Mouse (Mus musculus) olfactory bulb, adult 2 months (tissue): ENCODE measurements around the gene Krt12. TPM values are rescaled to one million over a fixed set of nuclear protein-coding genes. Genes with fewer than 3 reads are reported as not detected.

Experiments
- H3K27ac ChIP-seq: fragments of 200-500 bp; 2 replicates; pipeline ENCODE4 v1.5.1; 2012; ENCODE audit warnings: low read depth, low read length; ENCODE audit not compliant: insufficient read depth
- H3K4me1 ChIP-seq: fragments of 200-500 bp; 2 replicates; pipeline ENCODE4 v1.6.1; 2012; ENCODE audit warnings: low read length; ENCODE audit not compliant: control insufficient read depth, insufficient read depth
- H3K4me3 ChIP-seq: fragments of 200-500 bp; 2 replicates; pipeline ENCODE4 v1.5.1; 2012; ENCODE audit warnings: mild to moderate bottlenecking, low read depth, low read length, moderate library complexity; ENCODE audit not compliant: insufficient read depth
- CTCF ChIP-seq: fragments of 200-500 bp; IDR thresholded peaks from 2 replicates; pipeline ENCODE4 v1.5.1; 2012; ENCODE audit warnings: low read depth, mild to moderate bottlenecking, low read length, moderate library complexity; ENCODE audit not compliant: insufficient read depth
- POLR2A ChIP-seq: fragments of 200-500 bp; IDR thresholded peaks from 2 replicates; pipeline ENCODE4 v1.6.1; 2012; ENCODE audit warnings: mild to moderate bottlenecking, low read depth, low read length, moderate library complexity; ENCODE audit not compliant: insufficient read depth
- WGBS: fragments of 180-500 bp; shearing (Covaris S2); methylation state at CpG from one replicate; pipeline ENCODE4 v1.1.7; 2018; 5-methylcytosine and 5-hydroxymethylcytosine counted together
- polyA plus RNA-seq: library from polyadenylated mRNA; stranded (reverse); fragments of >200 nt; gene quantifications from 2 replicates; pipeline ENCODE4 v1.2.4, GENCODE M21; 2012; ENCODE audit warnings: low replicate concordance; ENCODE audit not compliant: missing spikeins, insufficient read depth, insufficient read length

Gene Krt12
- polyA plus RNA-seq, result not detected in 2 replicates

DNA sequence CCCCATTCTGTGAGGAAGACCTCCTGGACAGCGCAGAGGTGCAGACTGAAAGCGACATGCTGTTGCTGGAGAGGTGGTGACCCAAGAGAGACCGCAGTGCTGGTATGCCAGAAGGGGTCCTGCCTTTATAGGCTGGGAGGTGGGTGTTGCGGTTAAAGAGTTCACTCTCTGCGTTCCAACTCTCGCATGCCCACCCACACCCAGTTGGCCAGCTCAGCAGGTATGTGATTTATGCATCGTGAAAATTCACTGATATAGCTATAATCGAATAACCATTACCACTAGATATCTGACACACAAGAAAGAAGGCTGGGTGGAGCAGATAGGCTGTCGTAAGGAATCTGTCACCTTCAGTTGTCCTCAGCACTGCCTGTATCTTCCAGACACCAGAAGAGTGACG is at the start of gene Krt12:
Gene Krt12, minus strand, starts transcription at position 101 of the 400 bp plus-strand sequence.
- 91% methylated on average over 10 of the region's 10 CpGs for WGBS
- Histone ChIP-seq H3K27ac (no peak within 1 kb of the TSS), H3K4me1 (peaks cover 23% of the 10 kb centered on the region), H3K4me3 (no peak within 1 kb of the TSS)
- TF ChIP-seq CTCF (no peak), POLR2A (no peak)

DNA sequence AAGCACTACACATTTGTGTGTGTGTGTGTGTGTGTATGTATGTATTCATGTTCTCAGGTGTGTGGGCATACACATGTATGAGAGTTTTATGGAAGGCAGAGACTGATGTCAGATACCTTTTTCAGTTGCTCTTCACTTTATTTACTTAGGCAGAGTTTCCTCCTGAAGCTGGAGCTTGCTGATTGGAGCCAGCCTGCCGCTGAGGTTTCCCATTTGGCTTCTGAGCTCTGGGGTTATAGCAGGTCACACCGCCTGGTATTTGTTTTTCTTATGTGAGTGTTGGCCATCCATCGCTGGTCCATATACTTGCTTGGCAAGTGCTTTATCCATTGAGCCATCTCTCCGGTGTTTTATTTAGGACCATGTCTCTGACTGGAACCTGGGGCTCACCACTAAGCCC is 47.2 kb upstream of the Krt12 start:
- peaks cover 3% of the 10 kb centered on the region for H3K4me1 ChIP-seq
- WGBS, result 91% methylated on average over 4 of the region's 4 CpGs
- H3K4me3 ChIP-seq, result no peak overlapping the region
- TF ChIP-seq POLR2A, result no peak
- TF ChIP-seq CTCF, result no peak
- no peak overlapping the region for H3K27ac ChIP-seq

DNA sequence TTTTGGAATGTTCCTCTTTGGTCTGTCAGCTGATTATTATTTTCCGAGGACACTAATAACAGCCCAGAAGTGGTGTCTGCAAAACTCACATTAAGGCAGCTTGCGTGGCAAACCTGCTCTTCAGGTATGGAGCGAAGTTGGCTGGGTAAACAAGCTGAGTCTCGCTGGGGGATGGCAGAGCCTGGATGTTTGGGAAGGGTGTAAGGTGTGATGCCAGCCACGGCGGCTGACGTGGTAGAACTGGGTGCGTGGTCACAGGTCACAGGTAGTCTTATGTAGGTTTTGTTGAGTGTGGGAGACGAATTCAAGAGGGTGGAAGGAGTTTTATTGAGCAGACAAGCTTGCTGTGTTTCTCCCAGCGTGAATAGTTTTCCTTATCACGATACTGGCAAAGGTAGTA is 46.5 kb upstream of the Krt12 start:
- H3K4me3 ChIP-seq, result no peak overlapping the region
- H3K27ac ChIP-seq, result no peak overlapping the region
- no peak for TF ChIP-seq POLR2A
- no peak for TF ChIP-seq CTCF
- 61% methylated on average over 11 of the region's 11 CpGs for WGBS
- peaks cover 3% of the 10 kb centered on the region for H3K4me1 ChIP-seq

DNA sequence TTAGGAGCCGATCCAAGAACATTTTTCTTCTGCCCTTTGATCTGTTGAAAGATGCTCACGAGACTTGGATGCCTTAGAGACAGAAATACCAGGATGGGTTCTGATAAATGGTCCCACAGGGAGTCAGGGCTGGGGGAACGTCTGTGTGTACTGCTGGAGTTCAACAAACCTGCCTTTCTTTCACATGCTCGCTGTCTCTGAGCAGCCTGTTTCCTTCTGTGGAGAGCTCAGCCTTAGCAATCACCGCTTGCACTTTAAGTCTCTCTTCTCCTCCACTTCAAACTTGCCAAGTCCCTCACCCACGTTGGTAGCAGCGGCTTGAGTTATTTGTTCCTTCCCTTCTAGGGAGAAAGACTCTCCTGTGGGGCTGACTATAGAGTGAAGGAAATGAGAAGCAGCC is 44.3 kb upstream of the Krt12 start:
- no peak overlapping the region for H3K4me3 ChIP-seq
- WGBS, result 43% methylated on average over 7 of the region's 7 CpGs
- no peak overlapping the region for H3K27ac ChIP-seq
- TF ChIP-seq POLR2A, result no peak
- no peak for TF ChIP-seq CTCF
- peaks cover 3% of the 10 kb centered on the region for H3K4me1 ChIP-seq

DNA sequence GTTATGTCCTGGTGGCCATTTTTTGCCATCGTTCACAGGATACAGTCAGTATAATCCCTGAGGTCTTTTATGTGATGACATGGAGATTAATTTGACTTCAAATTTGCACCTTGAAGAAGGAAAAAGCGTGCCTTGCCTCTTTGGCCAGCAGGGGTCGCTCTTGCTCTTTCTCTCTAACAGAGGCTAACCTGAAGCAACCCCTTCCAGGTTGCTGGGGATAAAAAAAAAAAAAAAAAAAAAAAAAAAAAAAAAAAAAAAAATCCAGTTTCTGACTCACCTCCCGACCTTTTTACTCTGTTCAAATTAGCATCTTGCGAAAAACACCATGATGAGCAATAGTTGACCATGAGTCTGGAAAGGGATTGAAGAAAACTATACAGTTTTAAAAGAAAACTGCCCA is 42.8 kb upstream of the Krt12 start:
- H3K4me3 ChIP-seq, result no peak overlapping the region
- H3K27ac ChIP-seq, result no peak overlapping the region
- TF ChIP-seq CTCF (peak; percentile 51), POLR2A (no peak)
- 4% methylated on average over 5 of the region's 5 CpGs for WGBS
- peaks cover 3% of the 10 kb centered on the region for H3K4me1 ChIP-seq

DNA sequence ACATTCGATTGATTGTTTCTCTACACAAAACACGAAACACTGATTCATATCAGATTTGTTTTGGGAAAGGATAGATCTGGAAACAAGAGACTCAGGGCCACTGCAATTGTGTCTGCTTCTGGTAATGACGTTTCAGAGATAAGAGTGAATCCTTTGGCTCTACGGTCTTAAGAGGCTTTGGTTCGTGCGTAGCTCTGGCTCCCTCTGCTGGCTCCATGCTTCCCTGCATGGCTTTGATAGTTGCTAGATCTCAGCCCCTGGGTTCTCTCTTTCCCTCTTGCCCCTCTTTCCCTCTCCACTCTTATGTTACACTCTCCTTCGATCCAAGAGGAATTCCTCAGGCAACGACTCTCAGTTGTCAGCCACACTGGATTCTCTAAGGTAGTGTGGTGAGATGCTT is 41.1 kb upstream of the Krt12 start:
- H3K4me3 ChIP-seq, result no peak overlapping the region
- H3K4me1 ChIP-seq, result no peaks in the 10 kb centered on the region
- TF ChIP-seq CTCF (peak; percentile 63), POLR2A (no peak)
- WGBS, result 11% methylated on average over 8 of the region's 8 CpGs
- no peak overlapping the region for H3K27ac ChIP-seq

DNA sequence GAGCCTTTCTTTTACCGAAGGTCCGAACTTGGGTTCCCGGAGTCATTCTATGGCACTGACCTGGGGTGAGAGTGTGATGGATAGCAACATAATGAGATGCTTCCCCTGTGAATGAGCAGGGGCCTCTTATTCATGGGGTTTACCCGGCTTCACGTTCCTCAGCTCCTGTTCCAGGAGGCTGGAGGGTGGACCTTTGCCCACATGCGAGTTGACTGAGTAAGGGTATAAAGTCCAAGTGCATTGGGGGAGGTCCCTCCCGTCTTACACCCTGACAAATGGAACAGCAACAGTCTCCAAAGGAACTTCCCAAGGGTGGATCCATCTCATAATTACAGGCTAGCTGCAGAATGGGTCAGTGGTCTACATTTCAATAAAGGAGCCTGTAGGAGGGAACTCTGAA is 39.7 kb upstream of the Krt12 start:
- TF ChIP-seq POLR2A (no peak), CTCF (no peak)
- 77% methylated on average over 7 of the region's 7 CpGs for WGBS
- H3K4me3 ChIP-seq, result no peak overlapping the region
- no peaks in the 10 kb centered on the region for H3K4me1 ChIP-seq
- no peak overlapping the region for H3K27ac ChIP-seq

DNA sequence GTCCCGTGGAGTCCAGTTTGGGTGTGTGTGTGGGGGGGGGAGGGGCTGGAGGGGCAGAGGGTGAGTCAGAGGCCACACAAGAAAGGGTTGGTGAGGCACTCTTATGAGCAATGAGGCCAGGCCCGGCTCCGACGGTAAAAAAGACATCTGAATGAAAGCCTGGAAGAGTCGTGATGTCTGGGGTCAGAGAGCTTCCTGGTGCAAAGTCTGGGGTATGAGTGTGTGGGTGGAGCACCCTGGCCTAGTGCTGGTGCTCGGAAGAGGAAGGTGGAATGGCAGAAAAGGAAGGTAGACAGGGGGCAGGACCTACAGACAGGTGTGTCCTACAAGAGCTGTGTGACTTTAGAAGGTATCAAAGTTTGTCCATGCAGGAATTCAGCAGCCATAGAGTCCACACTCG is 36.8 kb upstream of the Krt12 start:
- no peak overlapping the region for H3K4me3 ChIP-seq
- no peaks in the 10 kb centered on the region for H3K4me1 ChIP-seq
- WGBS, result 76% methylated on average over 7 of the region's 7 CpGs
- no peak for TF ChIP-seq POLR2A
- TF ChIP-seq CTCF, result no peak
- H3K27ac ChIP-seq, result no peak overlapping the region

DNA sequence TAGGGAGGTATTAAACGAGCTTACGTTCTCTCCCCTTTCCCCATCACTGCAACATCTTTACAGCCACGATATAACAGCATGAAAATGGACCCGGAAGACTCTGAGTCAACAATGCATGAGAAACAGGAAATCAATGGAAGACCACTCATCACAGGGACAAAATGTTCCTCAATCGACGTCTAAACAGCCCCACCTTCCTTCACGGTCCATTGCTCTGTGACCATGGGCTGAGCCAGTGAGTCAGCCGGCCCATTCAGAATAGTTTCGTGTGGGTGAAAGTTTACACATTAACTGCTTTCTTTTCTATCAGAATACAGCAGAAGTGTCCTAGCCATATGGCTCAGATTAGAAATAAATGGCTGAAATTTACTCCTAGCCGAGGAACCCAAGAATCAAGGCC is 32.7 kb upstream of the Krt12 start:
- Histone ChIP-seq H3K4me3 (no peak overlapping the region), H3K4me1 (no peaks in the 10 kb centered on the region), H3K27ac (no peak overlapping the region)
- no peak for TF ChIP-seq POLR2A
- TF ChIP-seq CTCF, result no peak
- 60% methylated on average over 10 of the region's 10 CpGs for WGBS

DNA sequence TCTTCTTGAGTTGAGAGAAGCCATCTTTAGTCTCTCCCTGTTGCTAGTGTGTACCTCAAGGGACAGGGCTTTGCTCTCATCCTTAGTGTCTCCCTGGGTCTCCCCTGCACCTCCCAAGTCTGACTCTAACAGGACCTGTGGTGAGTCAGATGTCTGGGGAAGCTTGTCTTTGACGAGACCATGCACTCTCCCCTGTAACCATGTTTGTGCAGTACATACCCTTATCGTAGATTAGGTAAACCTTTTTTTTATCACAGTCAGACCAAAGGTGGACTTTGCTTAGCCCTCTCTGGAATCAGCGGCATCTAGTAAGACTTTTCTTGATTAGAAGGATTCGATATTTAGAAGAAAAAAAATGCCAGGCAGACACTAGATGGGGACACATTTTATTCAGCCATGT is 32.0 kb upstream of the Krt12 start:
- H3K4me1 ChIP-seq, result no peaks in the 10 kb centered on the region
- TF ChIP-seq POLR2A, result no peak
- TF ChIP-seq CTCF, result no peak
- H3K27ac ChIP-seq, result no peak overlapping the region
- 91% methylated on average over 4 of the region's 4 CpGs for WGBS
- H3K4me3 ChIP-seq, result no peak overlapping the region
